9 mouse cellular contexts compared by ENCODE assay signal in genomic region chr6:140102043-140102442, GRCm38 (mm10).
"Had no signal": no experiment of that assay in that cellular context is flagged by ENCODE, and none has a peak within 500 bp of the region (broad histone marks: within the 10 kb centered on the region; RNA-seq: fewer than 3 reads in every experiment).

No protein-coding gene starts in this region.

- H3K9ac ChIP-seq: kidney, embryonic 15.5 days; liver, embryonic 13.5 days; liver, postnatal 0 days; midbrain, embryonic 15.5 days; neural tube, embryonic 12.5 days had no signal

- H3K9me3 ChIP-seq: kidney, embryonic 15.5 days; midbrain, embryonic 15.5 days; neural tube, embryonic 12.5 days had no signal

- H3K4me3 ChIP-seq: kidney, embryonic 15.5 days; liver, embryonic 13.5 days; midbrain, embryonic 15.5 days; neural tube, embryonic 12.5 days had no signal

- H3K27me3 ChIP-seq: kidney, embryonic 15.5 days; liver, embryonic 13.5 days; midbrain, embryonic 15.5 days; neural tube, embryonic 12.5 days had no signal

- ATAC-seq: liver, postnatal 0 days; midbrain, embryonic 15.5 days had no signal

- H3K27ac ChIP-seq: kidney, embryonic 15.5 days; liver, embryonic 13.5 days; midbrain, embryonic 15.5 days; neural tube, embryonic 12.5 days had no signal

- H3K4me1 ChIP-seq: kidney, embryonic 15.5 days; liver, embryonic 13.5 days; midbrain, embryonic 15.5 days; neural tube, embryonic 12.5 days had no signal

- H3K4me2 ChIP-seq: kidney, embryonic 15.5 days; liver, embryonic 13.5 days; midbrain, embryonic 15.5 days; neural tube, embryonic 12.5 days had no signal

- H3K36me3 ChIP-seq: kidney, embryonic 15.5 days; liver, embryonic 13.5 days; midbrain, embryonic 15.5 days; neural tube, embryonic 12.5 days had no signal

- DNase-seq: kidney, adult 2 months; kidney, postnatal 14 days; layer of hippocampus, postnatal 36 days; liver, embryonic 13.5 days; liver, postnatal 0 days; lung, postnatal 36 days had no signal
